Mouse (Mus musculus) MEL (cell line): Measurements from ENCODE around the gene Zbtb20. TPM values are rescaled to one million over a fixed set of nuclear protein-coding genes. Genes with fewer than 3 reads are reported as not detected.

Experiments
- DNase-seq: peaks from one replicate; pipeline ENCODE4 v3.0.0; 2011; ENCODE audit warnings: low read depth, low spot score
- H3K27ac ChIP-seq: 2 replicates; pipeline ENCODE4 v1.5.1; 2012; ENCODE audit warnings: low read depth, mild to moderate bottlenecking, control low read depth, low read length, moderate library complexity; ENCODE audit not compliant: control insufficient read depth
- H3K27me3 ChIP-seq, 2 experiments: fragments of 150-350 bp in 1 of 2; sonication (generic) in 1 of 2; 2 replicates each; pipeline ENCODE4 v1.6.1; 2012; ENCODE audit warnings: low read length in 2 of 2, mild to moderate bottlenecking in 2 of 2, improper control_type of control experiment in 1 of 2, moderate library complexity in 1 of 2; ENCODE audit not compliant: insufficient read depth in 2 of 2, control insufficient read depth in 1 of 2
- H3K36me3 ChIP-seq, 2 experiments: 2 replicates each; pipeline ENCODE4 v1.6.1; 2012 to 2014; ENCODE audit warnings: low read length in 2 of 2, improper control_type of control experiment in 1 of 2, inconsistent platforms in 1 of 2, mild to moderate bottlenecking in 1 of 2; ENCODE audit not compliant: insufficient read depth in 2 of 2, control insufficient read depth in 1 of 2
- H3K4me1 ChIP-seq, 2 experiments: fragments of 150-350 bp in 1 of 2; sonication (generic) in 1 of 2; 2 replicates each; pipeline ENCODE4 v1.6.1; 2012; ENCODE audit warnings: low read length in 2 of 2, improper control_type of control experiment in 1 of 2, mild to moderate bottlenecking in 1 of 2; ENCODE audit not compliant: insufficient read depth in 2 of 2, control insufficient read depth in 1 of 2
- H3K4me3 ChIP-seq, 2 experiments: fragments of 150-350 bp in 1 of 2; sonication (generic) in 1 of 2; 2 replicates each; pipeline ENCODE4 v1.5.1; 2012; ENCODE audit warnings: low read depth in 2 of 2, low read length in 2 of 2, mild to moderate bottlenecking in 2 of 2, moderate library complexity in 2 of 2, control low read depth in 1 of 2, improper control_type of control experiment in 1 of 2; ENCODE audit not compliant: control insufficient read depth in 1 of 2, insufficient read depth in 1 of 2
- H3K79me2 ChIP-seq: 2 replicates; pipeline ENCODE4 v1.6.1; 2012; ENCODE audit warnings: mild to moderate bottlenecking, low read length, moderate library complexity; ENCODE audit not compliant: control insufficient read depth, poor library complexity, insufficient read depth
- H3K9ac ChIP-seq: 2 replicates; pipeline ENCODE4 v1.6.1; 2012; ENCODE audit warnings: low read depth, mild to moderate bottlenecking, control low read depth, low read length, moderate library complexity; ENCODE audit not compliant: control insufficient read depth, poor library complexity, severe bottlenecking
- H3K9me3 ChIP-seq: fragments of 150-350 bp; sonication (generic); replicated peaks from 2 replicates; pipeline ENCODE4 v1.6.1; 2012; ENCODE audit warnings: mild to moderate bottlenecking, low read length, improper control_type of control experiment, moderate library complexity; ENCODE audit not compliant: insufficient read depth
- BHLHE40 ChIP-seq: IDR thresholded peaks from 2 replicates; pipeline ENCODE4 v1.6.1; 2012; ENCODE audit warnings: low read depth, mild to moderate bottlenecking, inconsistent platforms, low read length, improper control_type of control experiment, borderline replicate concordance
- CHD1 ChIP-seq: IDR thresholded peaks from 2 replicates; pipeline ENCODE4 v1.6.1; 2012; ENCODE audit warnings: low read depth, mild to moderate bottlenecking, inconsistent platforms, low read length, improper control_type of control experiment
- HCFC1 ChIP-seq: IDR thresholded peaks from 2 replicates; pipeline ENCODE4 v1.6.1; 2012; ENCODE audit warnings: low read depth, mild to moderate bottlenecking, inconsistent platforms, low read length, improper control_type of control experiment, moderate library complexity
- MAX ChIP-seq: IDR thresholded peaks from 2 replicates; pipeline ENCODE4 v1.6.1; 2011; ENCODE audit warnings: low read length, improper control_type of control experiment
- NELFE ChIP-seq: IDR thresholded peaks from 2 replicates; pipeline ENCODE4 v1.6.1; 2011; ENCODE audit warnings: low read depth, low read length, improper control_type of control experiment
- POLR2A ChIP-seq, 2 experiments: IDR thresholded peaks; 2 replicates each; pipeline ENCODE4 v1.6.1; 2011 to 2012; ENCODE audit warnings: low read length in 2 of 2, mild to moderate bottlenecking in 2 of 2, control low read depth in 1 of 2, improper control_type of control experiment in 1 of 2, low read depth in 1 of 2, moderate library complexity in 1 of 2; ENCODE audit not compliant: control insufficient read depth in 1 of 2, insufficient read depth in 1 of 2, poor library complexity in 1 of 2
- POLR2AphosphoS2 ChIP-seq: IDR thresholded peaks from 2 replicates; pipeline ENCODE4 v1.6.1; 2011; ENCODE audit warnings: low read length, improper control_type of control experiment
- RCOR1 ChIP-seq: IDR thresholded peaks from 2 replicates; pipeline ENCODE4 v1.6.1; 2012; ENCODE audit warnings: low read depth, mild to moderate bottlenecking, inconsistent platforms, low read length, improper control_type of control experiment
- SIN3A ChIP-seq: IDR thresholded peaks from 2 replicates; pipeline ENCODE4 v1.6.1; 2012; ENCODE audit warnings: low read length, improper control_type of control experiment, inconsistent platforms
- TBP ChIP-seq: IDR thresholded peaks from 2 replicates; pipeline ENCODE4 v1.8.0; 2011; ENCODE audit warnings: low read depth, low read length, improper control_type of control experiment
- UBTF ChIP-seq: IDR thresholded peaks from 2 replicates; pipeline ENCODE4 v1.6.1; 2012; ENCODE audit warnings: low read depth, mild to moderate bottlenecking, inconsistent platforms, low read length, improper control_type of control experiment, moderate library complexity, borderline replicate concordance; ENCODE audit not compliant: insufficient read depth
- USF1 ChIP-seq: IDR thresholded peaks from 2 replicates; pipeline ENCODE4 v1.6.1; 2014; ENCODE audit warnings: low read depth, mild to moderate bottlenecking, inconsistent platforms, low read length, improper control_type of control experiment, moderate library complexity
- USF2 ChIP-seq, 2 experiments: IDR thresholded peaks; 2 replicates each; pipeline ENCODE4 v1.6.1; 2011 to 2012; ENCODE audit warnings: improper control_type of control experiment in 2 of 2, low read length in 2 of 2, borderline replicate concordance in 1 of 2, inconsistent platforms in 1 of 2, low read depth in 1 of 2, mild to moderate bottlenecking in 1 of 2; ENCODE audit not compliant: insufficient read depth in 1 of 2
- ZKSCAN1 ChIP-seq: IDR thresholded peaks from 2 replicates; pipeline ENCODE4 v1.6.1; 2012; ENCODE audit warnings: low read depth, mild to moderate bottlenecking, inconsistent platforms, low read length, improper control_type of control experiment, moderate library complexity
- ZNF384 ChIP-seq: IDR thresholded peaks from 2 replicates; pipeline ENCODE4 v1.6.1; 2012; ENCODE audit warnings: low read depth, mild to moderate bottlenecking, inconsistent platforms, low read length, improper control_type of control experiment
- polyA plus RNA-seq, 2 experiments: library from polyadenylated mRNA; stranded (reverse) in 1 of 2; unstranded in 1 of 2; fragments of >175 nt in 1 of 2; fragments of >200 nt in 1 of 2; gene quantifications; 2 replicates each; pipeline versions ENCODE4 v1.2.1 to v1.2.4; 2012; ENCODE audit warnings: low replicate concordance in 2 of 2, low read depth in 1 of 2; ENCODE audit not compliant: insufficient read length in 2 of 2, insufficient read depth in 1 of 2, missing spikeins in 1 of 2
- total RNA-seq: library from RNA; depleted of rRNA; stranded (reverse); fragments of 300-350 nt; gene quantifications from 2 replicates; pipeline ENCODE4 v1.2.3, GENCODE M21; 2012

The Zbtb20 gene
- total and polyA plus RNA-seq, 3 experiments, result 0.17 to 0.27 TPM; not detected in 1

- DNase-seq, result no peak
- Histone ChIP-seq H3K27ac (no peak overlapping the region), H3K4me3 (no peak overlapping the region), H3K27me3 (peaks cover 0 to under 1% of the 10 kb centered on the region in 2 experiments; a peak in 2 of 4 replicates), H3K9me3 (no peaks in the 10 kb centered on the region), H3K36me3 (no peaks in the 10 kb centered on the region), H3K4me1 (no peaks in the 10 kb centered on the region), H3K79me2 (no peaks in the 10 kb centered on the region), H3K9ac (no peak overlapping the region)
- TF ChIP-seq MAX, result no peak
These were observed 487.6 kb downstream of the Zbtb20 start for GRCm38 (mm10) chr16:43363316-43363715.

- H3K4me3 ChIP-seq, result no peak overlapping the region
- H3K9ac ChIP-seq, result no peak overlapping the region
- peaks cover 0 to 2% of the 10 kb centered on the region in 2 experiments; a peak in 2 of 4 replicates for H3K27me3 ChIP-seq
- DNase-seq, result no peak
- no peak overlapping the region for H3K27ac ChIP-seq
- H3K36me3 ChIP-seq, result no peaks in the 10 kb centered on the region
- H3K4me1 ChIP-seq, result no peaks in the 10 kb centered on the region
- no peaks in the 10 kb centered on the region for H3K79me2 ChIP-seq
- TF ChIP-seq NELFE (no peak), TBP (no peak), USF2 (IDR thresholded peaks at IDR 0.05; ENCODE audit: borderline replicate concordance in 1 of 2, insufficient read depth in 1 of 2, low read depth in 1 of 2, low read length in 2 of 2) (no peak), POLR2AphosphoS2 (no peak), BHLHE40 (no peak), ZKSCAN1 (no peak), RCOR1 (no peak), UBTF (no peak), USF1 (no peak), CHD1 (no peak), POLR2A (IDR thresholded peaks at IDR 0.05; ENCODE audit: control insufficient read depth in 1 of 2, insufficient read depth in 1 of 2, low read depth in 1 of 2, low read length in 2 of 2, poor library complexity in 1 of 2) (no peak), SIN3A (no peak), ZNF384 (no peak), HCFC1 (no peak)
- H3K9me3 ChIP-seq, result no peaks in the 10 kb centered on the region
These were observed 488.3 kb downstream of the Zbtb20 start for GRCm38 (mm10) chr16:43363751-43364515.
